Mouse (Mus musculus) CH12.LX (cell line): Measurements from ENCODE around the gene Henmt1. TPM values are rescaled to one million over a fixed set of nuclear protein-coding genes. Genes with fewer than 3 reads are reported as not detected.

Experiments used
- DNase-seq: peaks from one replicate; pipeline ENCODE4 v3.0.0-alpha.2; 2013; ENCODE audit errors: extremely low read depth
- H3K27ac ChIP-seq: 2 replicates; pipeline ENCODE4 v1.5.1; 2012; ENCODE audit warnings: low read depth, mild to moderate bottlenecking, control low read depth, moderate library complexity; ENCODE audit not compliant: insufficient read depth
- H3K27me3 ChIP-seq: replicated peaks from 2 replicates; pipeline ENCODE3; 2012; ENCODE audit warnings: inconsistent platforms
- H3K36me3 ChIP-seq, 2 experiments: replicated peaks in 1 of 2; 2 replicates each; pipeline versions ENCODE3 to v1.6.1; 2012; ENCODE audit warnings: inconsistent platforms in 1 of 2, low read length in 1 of 2, mild to moderate bottlenecking in 1 of 2, mixed read lengths in 1 of 2, moderate library complexity in 1 of 2; ENCODE audit not compliant: control insufficient read depth in 1 of 2, insufficient read depth in 1 of 2
- H3K4me1 ChIP-seq, 2 experiments: 2 replicates each; pipeline ENCODE4 v1.6.1; 2012; ENCODE audit warnings: inconsistent platforms in 1 of 2, moderate library complexity in 1 of 2; ENCODE audit not compliant: insufficient read depth in 2 of 2, control insufficient read depth in 1 of 2
- H3K4me2 ChIP-seq: 2 replicates; pipeline ENCODE4 v1.6.1; 2012; ENCODE audit warnings: low read depth, mild to moderate bottlenecking, control low read depth; ENCODE audit not compliant: poor library complexity, insufficient read depth, severe bottlenecking
- H3K4me3 ChIP-seq, 3 experiments: fragments of 150-350 bp in 1 of 3; sonication (generic) in 1 of 3; replicated peaks in 1 of 3; 2 replicates each; pipeline versions ENCODE3 to v1.5.1; 2011 to 2012; ENCODE audit warnings: low read depth in 2 of 3, low read length in 2 of 3, mild to moderate bottlenecking in 2 of 3, moderate library complexity in 2 of 3, control low read depth in 1 of 3, improper control_type of control experiment in 1 of 3, inconsistent platforms in 1 of 3, mixed read lengths in 1 of 3; ENCODE audit not compliant: poor library complexity in 1 of 3
- H3K79me2 ChIP-seq: replicated peaks from 2 replicates; pipeline ENCODE4 v1.6.1; 2012; ENCODE audit warnings: mild to moderate bottlenecking, moderate library complexity; ENCODE audit not compliant: control insufficient read depth, poor library complexity, insufficient read depth, severe bottlenecking; ENCODE audit errors: extremely low read depth
- H3K9ac ChIP-seq: 2 replicates; pipeline ENCODE4 v1.6.1; 2012; ENCODE audit warnings: low read depth, mild to moderate bottlenecking, control low read depth, moderate library complexity; ENCODE audit not compliant: insufficient read depth
- H3K9me3 ChIP-seq: replicated peaks from 2 replicates; pipeline ENCODE3; 2012; ENCODE audit warnings: low read length, inconsistent platforms, mixed read lengths
- BHLHE40 ChIP-seq: IDR thresholded peaks from 2 replicates; pipeline ENCODE4 v1.6.1; 2011; ENCODE audit warnings: mild to moderate bottlenecking, low read depth, low read length, improper control_type of control experiment
- CHD1 ChIP-seq: IDR thresholded peaks from 2 replicates; pipeline ENCODE4 v1.6.1; 2012; ENCODE audit warnings: low read depth, low read length, improper control_type of control experiment, inconsistent platforms
- CHD2 ChIP-seq: IDR thresholded peaks from 2 replicates; pipeline ENCODE4 v1.6.1; 2011; ENCODE audit warnings: low read length, improper control_type of control experiment
- CTCF ChIP-seq, 2 experiments: IDR thresholded peaks in 1 of 2; conservative IDR thresholded peaks in 1 of 2; 2 replicates each; pipeline ENCODE4 v1.5.1; 2011 to 2012; ENCODE audit warnings: low read depth in 2 of 2, low read length in 2 of 2, improper control_type of control experiment in 1 of 2, inconsistent platforms in 1 of 2, mild to moderate bottlenecking in 1 of 2, moderate library complexity in 1 of 2
- ETS1 ChIP-seq: conservative IDR thresholded peaks from 2 replicates; pipeline ENCODE4 v1.6.1; 2012; ENCODE audit warnings: low read depth, mild to moderate bottlenecking, inconsistent platforms, low read length, improper control_type of control experiment, moderate library complexity
- JUN ChIP-seq: IDR thresholded peaks from 2 replicates; pipeline ENCODE4 v1.6.1; 2011; ENCODE audit warnings: low read depth, mild to moderate bottlenecking, low read length, improper control_type of control experiment, moderate library complexity; ENCODE audit not compliant: insufficient read depth
- JUND ChIP-seq: conservative IDR thresholded peaks from 2 replicates; pipeline ENCODE4 v1.6.1; 2011; ENCODE audit warnings: low read depth, low read length, improper control_type of control experiment
- MAFK ChIP-seq: IDR thresholded peaks from 2 replicates; pipeline ENCODE4 v1.6.1; 2011; ENCODE audit warnings: low read length, improper control_type of control experiment; ENCODE audit not compliant: insufficient replicate concordance
- MAZ ChIP-seq: IDR thresholded peaks from 2 replicates; pipeline ENCODE4 v1.6.1; 2012; ENCODE audit warnings: low read depth, mild to moderate bottlenecking, inconsistent platforms, low read length, improper control_type of control experiment, moderate library complexity
- MXI1 ChIP-seq: IDR thresholded peaks from 2 replicates; pipeline ENCODE4 v1.6.1; 2011; ENCODE audit warnings: mild to moderate bottlenecking, low read depth, low read length, improper control_type of control experiment
- MYC ChIP-seq: IDR thresholded peaks from 2 replicates; pipeline ENCODE4 v1.6.1; 2011; ENCODE audit warnings: low read depth, mild to moderate bottlenecking, improper control_type of control experiment, low read length
- NRF1 ChIP-seq: IDR thresholded peaks from 2 replicates; pipeline ENCODE4 v1.6.1; 2014; ENCODE audit warnings: low read depth, mild to moderate bottlenecking, inconsistent platforms, low read length, improper control_type of control experiment, moderate library complexity
- POLR2A ChIP-seq: IDR thresholded peaks from 2 replicates; pipeline ENCODE4 v1.6.1; 2011; ENCODE audit warnings: low read depth, mild to moderate bottlenecking, improper control_type of control experiment, low read length
- POLR2AphosphoS2 ChIP-seq: IDR thresholded peaks from 2 replicates; pipeline ENCODE4 v1.6.1; 2011; ENCODE audit warnings: low read depth, low read length, improper control_type of control experiment
- RCOR1 ChIP-seq: conservative IDR thresholded peaks from 2 replicates; pipeline ENCODE4 v1.6.1; 2012; ENCODE audit warnings: low read depth, mild to moderate bottlenecking, inconsistent platforms, low read length, improper control_type of control experiment
- SIN3A ChIP-seq: IDR thresholded peaks from 2 replicates; pipeline ENCODE4 v1.6.1; 2012; ENCODE audit warnings: low read length, improper control_type of control experiment, inconsistent platforms
- TBP ChIP-seq: conservative IDR thresholded peaks from 2 replicates; pipeline ENCODE4 v1.6.1; 2011; ENCODE audit warnings: low read depth, low read length, improper control_type of control experiment
- TCF12 ChIP-seq: IDR thresholded peaks from 2 replicates; pipeline ENCODE4 v1.6.1; 2014; ENCODE audit warnings: low read depth, mild to moderate bottlenecking, inconsistent platforms, low read length, improper control_type of control experiment
- UBTF ChIP-seq: IDR thresholded peaks from 2 replicates; pipeline ENCODE4 v1.6.1; 2012; ENCODE audit warnings: low read depth, mild to moderate bottlenecking, inconsistent platforms, low read length, improper control_type of control experiment, moderate library complexity
- USF2 ChIP-seq: conservative IDR thresholded peaks from 2 replicates; pipeline ENCODE4 v1.6.1; 2011; ENCODE audit warnings: low read depth, low read length, improper control_type of control experiment
- ZC3H11A ChIP-seq: IDR thresholded peaks from 2 replicates; pipeline ENCODE4 v1.6.1; 2012; ENCODE audit warnings: low read depth, mild to moderate bottlenecking, inconsistent platforms, low read length, improper control_type of control experiment
- ZKSCAN1 ChIP-seq: IDR thresholded peaks from 2 replicates; pipeline ENCODE4 v1.6.1; 2012; ENCODE audit warnings: low read depth, inconsistent platforms, low read length, improper control_type of control experiment, borderline replicate concordance
- dilution Hi-C: fragments of 300-500 bp; cut with MboI; formaldehyde crosslinking; loops from 2 replicates; pipeline ENCODE4 v1.14.3; 2020; ENCODE audit warnings: low sequenced_read_pairs; ENCODE audit not compliant: extremely low pct_unique_long_range_greater_than_20kb, extremely low pct_ligation_motif_present
- in situ Hi-C: fragments of 300-500 bp; cut with MboI; formaldehyde crosslinking; loops from 3 replicates; pipeline ENCODE4 v1.14.3; 2019; ENCODE audit warnings: low sequenced_read_pairs, low pct_ligation_motif_present, low pct_unique_long_range_greater_than_20kb, mixed read lengths
- polyA plus RNA-seq: library from polyadenylated mRNA; unstranded; fragments of >175 nt; gene quantifications from 2 replicates; pipeline ENCODE4 v1.2.1, GENCODE M21; 2012; ENCODE audit warnings: low read depth; ENCODE audit not compliant: insufficient read length
- total RNA-seq, 2 experiments: library from RNA; depleted of rRNA; stranded (reverse); fragments of 300-350 nt in 1 of 2; fragments of >200 nt in 1 of 2; gene quantifications; 2 replicates each; pipeline ENCODE4 v1.2.3; 2012 to 2014

The Henmt1 gene
- total and polyA plus RNA-seq, 3 experiments = not detected

DNA sequence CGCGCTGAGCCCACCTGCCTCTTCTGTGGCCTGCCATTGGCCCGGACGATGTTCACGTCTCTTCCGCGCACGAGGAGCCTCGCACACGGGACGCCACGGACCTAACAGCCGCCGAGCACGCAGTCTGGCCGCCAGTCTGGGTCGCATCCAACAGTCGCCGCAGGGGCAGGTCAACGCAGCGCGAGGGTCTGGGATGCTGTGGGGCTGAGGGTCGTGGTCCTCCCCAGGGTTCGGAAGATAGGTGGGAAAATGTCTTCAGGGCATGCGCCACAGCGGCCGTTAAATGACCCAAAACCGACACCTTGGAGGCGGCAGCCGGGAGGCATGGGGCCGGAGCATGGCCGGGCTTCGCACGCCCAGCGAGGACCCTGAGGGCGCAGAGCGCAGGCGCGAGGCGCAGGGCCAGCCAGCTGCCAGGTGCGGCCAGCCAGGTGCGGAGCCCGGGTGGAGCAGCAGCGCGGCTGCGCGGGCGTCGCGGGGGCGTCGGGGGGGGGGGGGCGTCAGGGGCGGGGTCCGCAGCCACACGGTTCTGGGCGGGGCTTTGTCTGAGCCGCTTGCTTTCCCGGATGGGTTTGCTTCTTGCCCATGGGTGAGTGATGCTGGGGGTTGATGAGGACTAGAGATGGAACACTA, 444 bp downstream of the Henmt1 start, which contains the start of gene Gm9857:
Gene Gm9857 (minus strand): TSS at position 445 of the 633 bp plus-strand sequence.
- no peak within 1 kb of the TSS for H3K9ac ChIP-seq
- dilution Hi-C loops = no loop called here
- no peaks in the 10 kb centered on the region for H3K79me2 ChIP-seq
- H3K9me3 ChIP-seq = peaks cover 9% of the 10 kb centered on the region
- no peaks in the 10 kb centered on the region for H3K4me1 ChIP-seq
- no peak within 1 kb of the TSS for H3K4me2 ChIP-seq
- DNase-seq = no peak
- no peak within 1 kb of the TSS for H3K27ac ChIP-seq
- in situ Hi-C loops = no loop called here
- TF ChIP-seq POLR2AphosphoS2 = no peak
- TF ChIP-seq SIN3A = no peak
- TF ChIP-seq TCF12 = no peak
- TF ChIP-seq JUN = no peak
- H3K36me3 ChIP-seq = no peaks in the 10 kb centered on the region
- H3K27me3 ChIP-seq = no peaks in the 10 kb centered on the region
- no peak within 1 kb of the TSS for H3K4me3 ChIP-seq

DNA sequence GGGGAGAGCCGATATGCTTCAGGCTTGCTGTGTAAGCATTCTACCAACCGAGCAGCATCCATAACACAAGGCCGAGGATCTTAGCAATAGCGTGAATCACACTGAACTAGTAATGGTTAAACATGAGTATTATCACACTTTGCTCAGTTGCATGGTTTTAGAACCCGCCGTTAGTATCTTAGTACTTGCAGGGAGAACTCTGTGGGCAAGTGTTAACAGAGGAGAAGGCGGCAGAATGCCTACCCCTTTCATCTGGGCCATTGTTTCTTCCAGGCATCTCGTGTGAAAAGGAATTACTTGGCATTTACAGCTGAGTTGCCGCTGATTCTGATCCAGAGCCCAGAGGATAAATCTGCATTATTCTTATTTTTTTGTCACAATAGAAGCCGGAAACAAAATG, 1.3 kb downstream of the Henmt1 start:
- no peaks in the 10 kb centered on the region for H3K4me1 ChIP-seq
- TF ChIP-seq CHD2 (no peak), CTCF (conservative IDR thresholded peaks at IDR 0.05 in 1 of 2, IDR thresholded peaks at IDR 0.05 in 1 of 2; ENCODE audit: low read depth in 2 of 2, low read length in 2 of 2) (no peak), NRF1 (no peak), JUND (no peak), MXI1 (no peak), POLR2A (no peak), USF2 (no peak), ZKSCAN1 (no peak), TBP (no peak), ETS1 (no peak), MAZ (no peak), MAFK (no peak), ZC3H11A (no peak), CHD1 (no peak), RCOR1 (no peak), UBTF (no peak), MYC (no peak), BHLHE40 (no peak)
- H3K79me2 ChIP-seq = no peaks in the 10 kb centered on the region
- H3K27ac ChIP-seq = no peak overlapping the region
- no peak overlapping the region for H3K4me3 ChIP-seq
- H3K27me3 ChIP-seq = no peaks in the 10 kb centered on the region
- dilution Hi-C loops = no loop called here
- no peak overlapping the region for H3K4me2 ChIP-seq
- peaks cover 9% of the 10 kb centered on the region for H3K9me3 ChIP-seq
- H3K9ac ChIP-seq = no peak overlapping the region
- in situ Hi-C loops = no loop called here
- DNase-seq = no peak
- no peaks in the 10 kb centered on the region for H3K36me3 ChIP-seq
